Mouse (Mus musculus) stomach, postnatal 0 days (tissue): Measurements from ENCODE around the gene Il23a.

Source experiments
- CTCF ChIP-seq: IDR thresholded peaks from 2 replicates; pipeline ENCODE4 v1.5.1; 2016; ENCODE audit warnings: antibody characterized with exemption, low read depth, mild to moderate bottlenecking, moderate library complexity
- EP300 ChIP-seq: optimal IDR thresholded peaks from 2 replicates; pipeline ENCODE3; 2016; ENCODE audit warnings: antibody characterized with exemption

- TF ChIP-seq CTCF, result no peak
- no peak for TF ChIP-seq EP300
Measured at GRCm38 (mm10) chr10:128297221-128297620, 1.3 kb downstream of the Il23a start.
